Mouse (Mus musculus): ENCODE data around the gene Zfp97.
"Not testable (repeated sequence)": the region's sequence is repeated elsewhere in the genome, so short reads cannot be mapped to it uniquely, and the experiment has no call there.

Zfp97 gene

DNA sequence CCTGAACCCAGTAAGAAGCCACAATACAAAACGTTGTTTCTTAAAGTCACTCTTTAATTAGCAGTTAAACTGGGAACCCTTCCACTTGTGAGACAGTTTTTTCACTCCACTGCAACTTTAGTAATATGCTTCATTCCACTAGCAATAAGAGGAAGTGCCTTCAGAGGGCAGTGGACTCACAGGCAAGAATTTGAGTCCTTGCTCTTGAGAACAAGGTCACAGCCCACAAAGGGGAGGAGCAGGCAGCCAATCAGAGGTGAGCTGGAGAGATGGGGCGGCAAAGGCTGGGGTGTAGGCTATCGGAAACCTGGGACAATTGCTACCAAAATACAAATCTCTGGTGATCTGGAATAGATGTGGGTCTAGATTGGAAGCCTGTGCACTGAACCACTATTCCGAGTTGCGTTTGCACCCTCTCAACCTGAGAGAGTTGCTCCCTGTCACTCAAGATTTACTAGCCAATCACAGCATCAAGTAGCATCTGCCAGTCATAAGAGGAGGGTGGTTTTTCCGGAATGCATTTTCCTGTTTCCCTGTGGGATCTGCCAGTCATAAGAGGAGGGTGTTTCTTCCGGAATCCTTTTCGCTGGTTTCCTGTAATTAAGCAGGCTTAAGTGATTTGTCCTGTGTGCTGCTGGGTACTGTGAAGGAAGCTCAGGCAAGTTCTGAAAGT, at the start of gene Zfp97:
Gene Zfp97 (plus strand): TSS at position 586 of the 673 bp plus-strand sequence.
- DNase-seq: not testable (repeated sequence)

GRCm38 (mm10) chr17:17178757-17179413, 57.7 kb downstream of the Zfp97 start:
- not testable (repeated sequence) for DNase-seq

DNA sequence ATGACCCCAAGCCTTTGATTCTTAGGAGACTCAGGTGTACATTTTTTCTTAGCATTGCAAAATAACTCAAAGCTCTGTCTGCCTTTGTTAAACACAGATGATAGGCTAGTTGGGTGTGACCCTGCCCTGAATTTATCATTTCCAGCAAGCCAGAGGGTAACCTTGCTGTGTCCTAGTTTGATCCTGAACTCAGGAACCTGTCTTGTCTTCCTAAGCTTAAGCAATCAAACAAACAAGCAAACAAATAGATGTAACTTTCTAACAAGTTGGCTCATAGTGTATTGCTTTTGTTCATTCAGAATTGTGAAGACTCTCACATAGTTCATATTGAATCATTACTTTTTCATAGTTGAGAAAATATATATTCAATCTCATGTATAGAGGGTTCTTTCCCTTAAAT, 73.5 kb downstream of the Zfp97 start:
- not testable (repeated sequence) for DNase-seq

DNA sequence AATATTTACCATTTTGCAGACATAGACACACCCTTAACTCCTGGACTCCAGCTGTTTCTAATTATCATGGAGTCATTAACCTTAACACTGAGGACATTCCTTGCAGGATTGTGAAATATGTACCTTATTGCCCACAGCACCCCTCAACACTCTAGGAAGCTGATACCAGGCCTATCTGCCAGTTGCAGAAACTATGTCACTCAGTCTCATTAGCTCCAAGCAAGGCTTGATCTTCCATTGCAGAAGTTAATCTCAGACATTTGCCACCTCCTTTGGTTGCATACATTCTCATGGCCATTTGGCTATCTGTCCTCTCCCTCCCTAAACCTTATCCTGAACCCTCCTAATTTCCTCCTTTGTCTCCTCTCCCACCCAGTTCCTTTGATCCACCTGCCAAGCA, 74.0 kb downstream of the Zfp97 start:
- no peak for DNase-seq

- not testable (repeated sequence) for DNase-seq
Measured at GRCm38 (mm10) chr17:17196111-17196510, 74.9 kb downstream of the Zfp97 start.
